Mouse (Mus musculus): ENCODE measurements around the gene Gm13762.
"Not testable (repeated sequence)": the region's sequence is repeated elsewhere in the genome, so short reads cannot be mapped to it uniquely, and the experiment has no call there.

- not testable (repeated sequence) for TF ChIP-seq CTCF (conservative IDR thresholded peaks at IDR 0.05; ENCODE audit: low read length); NANOG (IDR thresholded peaks at IDR 0.05; ENCODE audit: borderline replicate concordance, low read length); POU5F1 (IDR thresholded peaks at IDR 0.05; ENCODE audit: borderline replicate concordance, low read length)
Measured at GRCm38 (mm10) chr2:89021436-89021835, 41.4 kb upstream of the Gm13762 start.

Measured in E14TG2a.4 (cell line).